Mouse (Mus musculus): ENCODE data around the gene Slpi.
"Not testable (repeated sequence)": the region's sequence is repeated elsewhere in the genome, so short reads cannot be mapped to it uniquely, and the experiment has no call there.

Slpi gene

GRCm38 (mm10) chr2:164377478-164378426, 11.1 kb downstream of the Slpi start:
- no peak for DNase-seq (ENCODE audit: low read depth)

GRCm38 (mm10) chr2:164373187-164373586, 15.7 kb downstream of the Slpi start:
- DNase-seq (ENCODE audit: low read depth): no peak

- DNase-seq (ENCODE audit: low read depth): no peak
Measured at GRCm38 (mm10) chr2:164372408-164373053, 16.4 kb downstream of the Slpi start.

GRCm38 (mm10) chr2:164371371-164371770, 17.5 kb downstream of the Slpi start:
- no peak for DNase-seq (ENCODE audit: low read depth)

- no peak for DNase-seq (ENCODE audit: low read depth)
Measured at GRCm38 (mm10) chr2:164368620-164369105, 20.2 kb downstream of the Slpi start.

GRCm38 (mm10) chr2:164366947-164367346, 21.9 kb downstream of the Slpi start:
- DNase-seq (ENCODE audit: low read depth): no peak

GRCm38 (mm10) chr2:164360974-164361657, 27.8 kb downstream of the Slpi start:
- no peak for DNase-seq (ENCODE audit: low read depth)

- no peak for DNase-seq (ENCODE audit: low read depth)
Measured at GRCm38 (mm10) chr2:164359668-164360067, 29.2 kb downstream of the Slpi start.

- DNase-seq (ENCODE audit: low read depth): no peak
Measured at GRCm38 (mm10) chr2:164359031-164359430, 29.9 kb downstream of the Slpi start.

GRCm38 (mm10) chr2:164358373-164358772, 30.5 kb downstream of the Slpi start:
- DNase-seq (ENCODE audit: low read depth): no peak

- no peak for DNase-seq (ENCODE audit: low read depth)
Measured at GRCm38 (mm10) chr2:164356177-164356967, 32.5 kb downstream of the Slpi start.

- no peak for DNase-seq (ENCODE audit: low read depth)
Measured at GRCm38 (mm10) chr2:164353356-164353755, 35.5 kb downstream of the Slpi start.

GRCm38 (mm10) chr2:164352697-164353096, 36.2 kb downstream of the Slpi start:
- DNase-seq (ENCODE audit: low read depth): no peak

- peak; percentile 15 for DNase-seq (ENCODE audit: low read depth)
Measured at GRCm38 (mm10) chr2:164348980-164349379, 39.9 kb downstream of the Slpi start.

GRCm38 (mm10) chr2:164347697-164348096, 41.2 kb downstream of the Slpi start:
- not testable (repeated sequence) for DNase-seq (ENCODE audit: low read depth)

- not testable (repeated sequence) for DNase-seq (ENCODE audit: low read depth)
Measured at GRCm38 (mm10) chr2:164343732-164344131, 45.2 kb downstream of the Slpi start.

- not testable (repeated sequence) for DNase-seq (ENCODE audit: low read depth)
Measured at GRCm38 (mm10) chr2:164332440-164332839, 56.5 kb downstream of the Slpi start, which contains the start of gene Svs5. Gene Svs5, plus strand, starts transcription at chr2:164332740.

- DNase-seq (ENCODE audit: low read depth): no peak
Measured at GRCm38 (mm10) chr2:164320983-164321382, 67.9 kb downstream of the Slpi start.

GRCm38 (mm10) chr2:164316451-164316850, 72.4 kb downstream of the Slpi start, which contains the start of gene Svs6:
Gene Svs6, plus strand, starts transcription at chr2:164316751.
- not testable (repeated sequence) for DNase-seq (ENCODE audit: low read depth)

- not testable (repeated sequence) for DNase-seq (ENCODE audit: low read depth)
Measured at GRCm38 (mm10) chr2:164315460-164315859, 73.4 kb downstream of the Slpi start.

- no peak for DNase-seq (ENCODE audit: low read depth)
Measured at GRCm38 (mm10) chr2:164312599-164312998, 76.3 kb downstream of the Slpi start.

Measured in c-Kit-positive CD71-positive TER-119-negative erythroid progenitor cells, embryonic 14.5 days (primary cell).